Mouse (Mus musculus) brown adipose tissue, adult 24 weeks (tissue): ENCODE data around the gene Dspp. TPM values are rescaled to one million over a fixed set of nuclear protein-coding genes. Genes with fewer than 3 reads are reported as not detected.

Experiments
- H3K27ac ChIP-seq: fragments of 200-500 bp; replicated peaks from 2 replicates; pipeline ENCODE4 v1.5.1; 2012; ENCODE audit warnings: low read depth, mild to moderate bottlenecking, low read length
- H3K4me1 ChIP-seq: fragments of 200-500 bp; 2 replicates; pipeline ENCODE4 v1.6.1; 2012; ENCODE audit warnings: low read length, mixed read lengths; ENCODE audit not compliant: control insufficient read depth, insufficient read depth, insufficient read length
- H3K4me3 ChIP-seq: fragments of 200-500 bp; 2 replicates; pipeline ENCODE4 v1.5.1; 2012; ENCODE audit warnings: low read depth, mild to moderate bottlenecking, low read length, moderate library complexity; ENCODE audit not compliant: insufficient read depth
- polyA plus RNA-seq: library from polyadenylated mRNA; stranded (reverse); fragments of >200 nt; gene quantifications from 2 replicates; pipeline ENCODE4 v1.2.4, GENCODE M21; 2012; ENCODE audit not compliant: missing spikeins, insufficient read depth, insufficient read length

Gene Dspp
- polyA plus RNA-seq, 1 experiment: not detected

DNA sequence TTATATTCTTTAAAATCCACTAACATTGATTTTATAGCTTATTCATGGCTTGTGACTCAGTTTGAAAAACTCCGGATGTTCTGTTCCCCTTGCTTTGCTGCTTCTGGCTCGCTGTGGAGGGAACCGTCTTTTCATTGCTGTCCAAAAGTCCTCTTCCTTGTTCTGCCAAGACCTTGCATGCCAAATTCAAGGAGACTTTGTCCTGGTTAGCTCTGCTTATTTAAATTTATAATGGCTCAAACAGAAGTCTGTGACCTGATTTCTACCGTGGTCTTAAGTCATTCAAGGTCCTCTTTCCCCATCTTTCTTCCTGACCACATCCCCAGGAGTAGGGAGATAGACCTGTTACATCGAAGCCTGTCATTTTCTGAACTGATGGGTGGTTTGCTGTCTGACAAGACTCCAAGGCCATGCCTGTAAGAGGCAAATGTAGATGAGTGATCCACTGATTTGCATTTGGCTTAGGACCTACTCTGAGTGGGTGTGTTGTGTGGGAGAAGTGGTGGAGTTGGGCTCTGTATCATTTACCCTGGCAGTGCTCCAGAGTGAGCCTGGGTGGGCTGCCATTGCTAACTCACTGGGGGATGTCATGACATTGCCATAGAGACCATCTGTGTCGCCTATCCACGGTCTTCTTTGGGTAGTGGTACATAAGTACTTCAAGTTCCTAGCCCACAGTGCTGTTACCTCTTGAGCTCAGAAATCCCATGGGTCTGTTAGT is 12.0 kb upstream of the Dspp start:
- H3K4me1 ChIP-seq: no peaks in the 10 kb centered on the region
- no peak overlapping the region for H3K4me3 ChIP-seq
- H3K27ac ChIP-seq: 0 out of 2 replicates have a peak overlapping the region, but pooled peaks have one; percentile 16

DNA sequence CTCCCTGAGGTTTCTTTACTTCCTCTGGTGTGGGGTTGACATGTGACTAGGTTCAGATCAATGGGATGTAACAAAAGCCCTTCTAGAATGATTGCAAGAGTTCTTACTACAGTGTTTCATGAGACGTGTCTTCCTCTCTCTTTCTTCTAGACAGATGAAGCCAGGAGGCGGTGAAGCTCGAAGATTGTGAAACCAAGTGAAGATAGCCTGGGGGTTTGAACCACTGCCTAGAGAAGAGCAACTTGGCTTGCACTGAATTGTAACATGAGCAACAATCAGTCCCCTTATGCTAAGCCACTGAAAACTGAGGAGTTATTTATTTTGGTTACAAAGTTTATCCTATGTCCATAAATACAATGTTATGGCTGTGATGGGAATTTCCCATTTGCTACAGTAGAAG is 9.9 kb upstream of the Dspp start:
- Histone ChIP-seq H3K4me3 (no peak overlapping the region), H3K27ac (no peak overlapping the region), H3K4me1 (no peaks in the 10 kb centered on the region)

DNA sequence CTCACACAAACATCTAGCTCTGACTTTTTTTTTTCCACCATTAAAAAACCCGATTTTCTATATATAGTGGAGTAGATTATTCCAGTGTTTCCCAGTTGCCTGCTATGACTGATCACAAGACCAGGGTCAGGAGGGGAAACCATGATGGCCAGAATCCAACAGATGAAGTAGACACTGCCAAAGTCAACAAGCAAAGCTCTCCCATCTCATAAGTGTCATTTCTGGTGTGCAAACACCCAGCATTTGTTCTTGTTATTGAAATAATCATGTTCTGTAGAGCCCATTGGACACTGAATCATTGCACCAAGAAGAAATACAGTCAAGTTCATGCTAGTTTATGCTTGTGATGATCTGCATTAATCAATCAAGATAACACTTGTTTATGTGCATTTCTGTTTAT is 9.1 kb upstream of the Dspp start:
- H3K27ac ChIP-seq: no peak overlapping the region
- H3K4me3 ChIP-seq: no peak overlapping the region
- no peaks in the 10 kb centered on the region for H3K4me1 ChIP-seq

GRCm38 (mm10) chr5:104163536-104163935 is 7.0 kb upstream of the Dspp start:
- H3K4me3 ChIP-seq: no peak overlapping the region
- no peaks in the 10 kb centered on the region for H3K4me1 ChIP-seq
- no peak overlapping the region for H3K27ac ChIP-seq

DNA sequence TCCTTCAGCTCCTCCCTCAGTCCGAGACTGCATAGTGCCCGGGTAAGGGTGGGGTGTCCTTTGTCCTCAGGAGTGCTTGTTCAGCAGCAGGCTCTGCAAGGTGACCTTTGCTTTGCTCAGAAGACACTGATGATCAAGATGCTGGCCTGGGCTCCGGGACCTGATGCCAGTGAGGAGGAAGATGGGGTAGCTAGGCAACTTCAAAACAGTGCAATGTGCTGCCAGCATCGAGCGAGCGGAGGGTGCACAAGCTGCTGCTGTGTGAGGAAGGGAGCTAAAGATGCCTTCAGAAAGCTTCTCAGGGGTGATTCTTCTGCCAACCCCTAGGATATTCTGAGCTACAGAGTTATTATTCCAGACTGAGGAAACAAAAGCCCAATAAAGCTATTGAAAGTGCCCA is 2.6 kb downstream of the Dspp start:
- H3K4me1 ChIP-seq: no peaks in the 10 kb centered on the region
- H3K27ac ChIP-seq: no peak overlapping the region
- no peak overlapping the region for H3K4me3 ChIP-seq

GRCm38 (mm10) chr5:104183743-104184142 is 13.2 kb downstream of the Dspp start:
- H3K4me3 ChIP-seq: no peak overlapping the region
- H3K4me1 ChIP-seq: no peaks in the 10 kb centered on the region
- no peak overlapping the region for H3K27ac ChIP-seq

DNA sequence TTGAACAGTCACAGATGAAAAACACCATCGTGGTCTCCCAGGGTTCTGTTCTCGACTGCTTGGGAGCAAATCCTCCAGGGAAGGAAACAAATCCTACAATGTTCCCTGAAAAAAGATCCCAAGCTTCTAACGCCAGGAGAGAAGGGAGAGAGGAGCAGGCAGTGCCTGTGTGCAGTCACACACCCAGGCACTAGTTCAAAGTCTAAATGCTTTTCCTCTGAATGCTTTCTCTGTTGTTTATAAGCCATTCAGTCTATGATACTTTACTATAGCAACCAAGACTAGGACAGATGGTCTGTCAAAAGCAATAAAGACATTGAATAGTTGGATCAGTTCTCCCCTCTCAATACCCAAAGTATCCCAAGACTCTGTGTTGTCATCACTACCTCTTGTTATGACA is 16.8 kb downstream of the Dspp start:
- no peak overlapping the region for H3K4me3 ChIP-seq
- H3K27ac ChIP-seq: no peak overlapping the region
- H3K4me1 ChIP-seq: no peaks in the 10 kb centered on the region

DNA sequence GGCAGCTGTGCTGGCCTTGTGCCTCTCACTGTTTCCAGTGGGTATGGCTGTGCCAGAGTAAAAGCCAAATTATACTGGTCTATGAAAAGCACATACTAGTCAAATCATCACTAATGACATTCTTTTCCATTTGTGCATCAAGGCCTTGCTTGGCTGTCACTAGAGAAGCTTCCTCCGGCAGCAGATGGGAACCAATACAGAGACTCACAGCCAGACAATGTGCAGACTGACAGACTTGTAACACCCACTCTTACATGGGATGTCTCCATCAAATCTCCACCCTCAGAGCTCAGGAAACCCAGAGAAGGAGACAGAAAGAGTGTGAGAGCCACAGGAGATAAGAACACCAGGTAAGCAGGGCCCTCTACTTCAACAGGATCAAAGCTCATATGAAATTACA is 24.6 kb downstream of the Dspp start:
- no peak overlapping the region for H3K27ac ChIP-seq
- no peak overlapping the region for H3K4me3 ChIP-seq
- H3K4me1 ChIP-seq: no peaks in the 10 kb centered on the region

DNA sequence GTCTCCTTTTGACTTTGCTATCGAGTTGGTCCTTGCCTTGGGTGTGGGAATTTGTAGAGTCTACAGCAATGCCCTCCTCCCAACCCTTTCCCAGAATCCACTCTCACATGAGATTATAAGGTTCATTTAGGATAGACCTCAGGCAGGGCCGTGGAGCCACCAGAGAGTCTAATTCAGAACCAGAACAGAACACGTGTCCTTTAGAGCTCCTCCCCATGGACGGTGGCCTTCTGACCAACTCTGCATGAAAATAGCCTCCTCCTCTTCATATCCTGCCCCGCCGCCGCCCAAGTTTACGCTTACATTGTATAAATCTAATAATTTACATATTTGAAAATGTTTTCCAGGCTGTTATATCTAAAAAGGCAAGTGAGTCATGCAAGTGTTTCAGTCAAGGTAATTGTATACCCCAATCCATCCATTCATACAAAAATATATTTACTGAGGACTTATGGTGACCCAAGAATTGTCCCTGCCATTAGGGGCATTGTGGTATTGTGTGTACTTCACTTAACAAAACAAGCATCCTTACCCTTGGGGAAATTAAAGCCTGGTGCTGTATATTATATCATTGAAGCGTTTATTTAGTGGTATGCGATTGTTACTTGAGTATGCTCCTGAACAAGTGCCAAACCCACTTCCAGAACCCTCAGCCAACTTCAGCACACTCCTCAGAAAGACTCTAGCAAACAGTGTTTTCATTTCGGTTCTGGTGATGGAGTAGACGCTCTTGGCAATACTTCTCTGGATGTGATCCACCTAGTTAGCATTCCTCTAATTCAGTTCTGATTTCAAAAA is 30.8 kb downstream of the Dspp start:
- Histone ChIP-seq H3K27ac (no peak overlapping the region), H3K4me1 (no peaks in the 10 kb centered on the region), H3K4me3 (no peak overlapping the region)

DNA sequence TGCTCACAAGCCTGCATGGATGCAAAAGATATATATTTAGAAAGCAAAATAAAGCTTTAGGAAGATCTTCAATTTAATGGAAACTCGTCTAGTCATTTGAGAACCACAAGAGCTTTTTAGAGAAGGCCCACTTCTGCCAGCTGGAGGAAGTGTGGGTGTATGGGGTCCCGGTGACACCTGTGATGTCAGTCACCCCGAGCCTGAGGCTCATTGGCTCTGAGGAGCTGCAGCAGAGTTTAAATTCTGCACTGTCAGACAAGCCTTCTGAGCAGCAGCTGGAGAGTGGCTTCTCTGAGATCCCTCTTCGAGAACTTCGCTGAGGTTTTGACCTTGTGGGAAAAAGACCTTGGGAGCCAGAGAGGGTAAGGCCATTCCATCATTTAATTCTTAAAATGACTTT is 31.8 kb downstream of the Dspp start, which contains the start of gene Dmp1:
Gene Dmp1 (plus strand): TSS at position 263 of the 400 bp plus-strand sequence.
- no peaks in the 10 kb centered on the region for H3K4me1 ChIP-seq
- no peak within 1 kb of the TSS for H3K4me3 ChIP-seq
- no peak within 1 kb of the TSS for H3K27ac ChIP-seq

DNA sequence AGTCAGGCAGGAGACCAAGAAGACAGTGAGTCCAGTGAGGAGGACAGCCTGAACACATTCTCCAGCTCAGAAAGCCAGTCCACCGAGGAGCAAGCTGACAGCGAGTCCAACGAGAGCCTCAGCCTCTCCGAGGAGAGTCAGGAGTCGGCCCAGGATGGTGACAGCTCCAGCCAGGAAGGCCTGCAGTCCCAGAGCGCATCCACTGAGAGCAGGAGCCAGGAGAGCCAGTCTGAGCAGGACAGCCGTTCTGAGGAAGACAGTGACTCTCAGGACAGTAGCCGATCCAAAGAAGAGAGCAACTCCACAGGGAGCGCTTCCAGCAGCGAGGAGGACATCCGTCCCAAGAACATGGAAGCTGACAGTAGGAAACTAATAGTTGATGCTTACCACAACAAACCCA is 42.0 kb downstream of the Dspp start:
- 0 out of 2 replicates have a peak overlapping the region, but pooled peaks have one; percentile 9 for H3K27ac ChIP-seq
- no peaks in the 10 kb centered on the region for H3K4me1 ChIP-seq
- H3K4me3 ChIP-seq: no peak overlapping the region

DNA sequence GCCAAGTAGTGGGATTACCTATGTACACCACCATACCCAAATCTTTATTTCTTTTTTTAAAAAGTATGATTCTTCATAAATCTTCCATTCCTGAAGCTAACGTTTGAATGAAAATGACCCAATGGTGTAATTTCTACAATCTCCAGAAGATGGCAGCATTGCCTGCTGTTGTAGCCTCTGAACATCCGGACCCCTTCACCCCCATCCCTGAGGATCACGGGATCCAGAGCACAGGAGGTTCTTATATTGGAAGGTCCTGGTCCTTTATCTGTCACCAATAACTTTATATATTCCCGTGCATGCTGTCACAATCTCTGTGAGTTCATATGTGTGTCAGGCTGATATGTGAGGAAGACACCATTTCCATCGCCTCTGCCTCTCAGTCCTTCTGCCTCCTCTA is 48.4 kb downstream of the Dspp start:
- Histone ChIP-seq H3K27ac (no peak overlapping the region), H3K4me3 (no peak overlapping the region), H3K4me1 (no peaks in the 10 kb centered on the region)

DNA sequence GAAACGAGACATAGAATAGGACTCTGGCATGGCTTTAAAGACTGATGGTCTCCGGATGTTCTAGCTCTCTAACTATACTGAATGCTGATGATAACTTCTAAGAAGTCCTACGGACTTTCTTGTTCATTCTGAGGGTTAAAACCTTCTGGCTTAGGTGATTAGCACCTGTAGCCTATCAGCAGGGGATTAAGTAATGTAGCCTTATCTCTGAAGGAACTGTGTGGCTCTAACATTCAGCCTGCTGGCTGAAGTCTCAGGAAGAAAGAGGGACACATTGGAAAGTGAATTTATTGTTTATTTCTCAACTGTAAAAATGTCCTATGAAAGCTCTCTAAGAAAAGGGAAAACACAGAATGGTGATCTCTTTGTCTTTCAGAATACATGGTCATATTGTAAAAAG is 53.8 kb downstream of the Dspp start:
- H3K4me1 ChIP-seq: no peaks in the 10 kb centered on the region
- H3K4me3 ChIP-seq: no peak overlapping the region
- no peak overlapping the region for H3K27ac ChIP-seq

GRCm38 (mm10) chr5:104224750-104225149 is 54.2 kb downstream of the Dspp start:
- no peak overlapping the region for H3K27ac ChIP-seq
- H3K4me1 ChIP-seq: no peaks in the 10 kb centered on the region
- H3K4me3 ChIP-seq: no peak overlapping the region

- H3K27ac ChIP-seq: no peak overlapping the region
- no peak overlapping the region for H3K4me3 ChIP-seq
These were observed 58.0 kb downstream of the Dspp start for GRCm38 (mm10) chr5:104228497-104228896.

More at GRCm38 (mm10) chr5:104228497-104228896, 58.0 kb downstream of the Dspp start:
- H3K4me1 ChIP-seq: no peaks in the 10 kb centered on the region
